Mouse (Mus musculus): Measurements from ENCODE around the gene Atf6. TPM values are rescaled to one million over a fixed set of nuclear protein-coding genes. Genes with fewer than 3 reads are reported as not detected.

Gene Atf6
- polyA plus RNA-seq, 1 experiment: not detected

GRCm38 (mm10) chr1:170857369-170857768 is 10.2 kb downstream of the Atf6 start:
- no peak for TF ChIP-seq CTCF (IDR thresholded peaks at IDR 0.05; ENCODE audit: insufficient read depth, low read depth, low read length)
- no peak for TF ChIP-seq POLR2A (IDR thresholded peaks at IDR 0.05; ENCODE audit: insufficient read depth, low read depth, low read length)
- H3K4me3 ChIP-seq (ENCODE audit: insufficient read depth, low read depth, low read length): no peak overlapping the region
- no peak overlapping the region for H3K27ac ChIP-seq (ENCODE audit: insufficient read depth, low read depth, low read length)
- 86% methylated on average over 2 of the region's 2 CpGs for WGBS
- no peaks in the 10 kb centered on the region for H3K4me1 ChIP-seq (ENCODE audit: control insufficient read depth, insufficient read depth, low read length)

GRCm38 (mm10) chr1:170855056-170855760 is 12.4 kb downstream of the Atf6 start:
- Histone ChIP-seq H3K4me3 (ENCODE audit: insufficient read depth, low read depth, low read length) (no peak overlapping the region), H3K4me1 (ENCODE audit: control insufficient read depth, insufficient read depth, low read length) (0 out of 2 replicates have a peak, but pooled peaks cover under 1% of the 10 kb centered on the region), H3K27ac (ENCODE audit: insufficient read depth, low read depth, low read length) (no peak overlapping the region)
- TF ChIP-seq CTCF (IDR thresholded peaks at IDR 0.05; ENCODE audit: insufficient read depth, low read depth, low read length): no peak
- 87% methylated on average over 13 of the region's 13 CpGs for WGBS

GRCm38 (mm10) chr1:170853604-170854003 is 14.0 kb downstream of the Atf6 start:
- Histone ChIP-seq H3K4me1 (ENCODE audit: control insufficient read depth, insufficient read depth, low read length) (0 out of 2 replicates have a peak, but pooled peaks cover 2% of the 10 kb centered on the region), H3K4me3 (ENCODE audit: insufficient read depth, low read depth, low read length) (no peak overlapping the region), H3K27ac (ENCODE audit: insufficient read depth, low read depth, low read length) (no peak overlapping the region)
- 97% methylated on average over 3 of the region's 3 CpGs for WGBS
- no peak for TF ChIP-seq CTCF (IDR thresholded peaks at IDR 0.05; ENCODE audit: insufficient read depth, low read depth, low read length)
- no peak for TF ChIP-seq POLR2A (IDR thresholded peaks at IDR 0.05; ENCODE audit: insufficient read depth, low read depth, low read length)

- 96% methylated on average over 23 of the region's 23 CpGs for WGBS
- no peak overlapping the region for H3K4me3 ChIP-seq (ENCODE audit: insufficient read depth, low read depth, low read length)
- 0 out of 2 replicates have a peak, but pooled peaks cover 2% of the 10 kb centered on the region for H3K4me1 ChIP-seq (ENCODE audit: control insufficient read depth, insufficient read depth, low read length)
- H3K27ac ChIP-seq (ENCODE audit: insufficient read depth, low read depth, low read length): no peak overlapping the region
- TF ChIP-seq CTCF (IDR thresholded peaks at IDR 0.05; ENCODE audit: insufficient read depth, low read depth, low read length): no peak
- no peak for TF ChIP-seq POLR2A (IDR thresholded peaks at IDR 0.05; ENCODE audit: insufficient read depth, low read depth, low read length)
These were observed 16.6 kb downstream of the Atf6 start for GRCm38 (mm10) chr1:170850637-170851624.

GRCm38 (mm10) chr1:170850007-170850406 is 17.6 kb downstream of the Atf6 start:
- TF ChIP-seq CTCF (IDR thresholded peaks at IDR 0.05; ENCODE audit: insufficient read depth, low read depth, low read length): no peak
- no peak for TF ChIP-seq POLR2A (IDR thresholded peaks at IDR 0.05; ENCODE audit: insufficient read depth, low read depth, low read length)
- no peak overlapping the region for H3K27ac ChIP-seq (ENCODE audit: insufficient read depth, low read depth, low read length)
- WGBS: 87% methylated on average over 2 of the region's 2 CpGs
- H3K4me3 ChIP-seq (ENCODE audit: insufficient read depth, low read depth, low read length): no peak overlapping the region
- 0 out of 2 replicates have a peak, but pooled peaks cover 2% of the 10 kb centered on the region for H3K4me1 ChIP-seq (ENCODE audit: control insufficient read depth, insufficient read depth, low read length)

- WGBS: 70% methylated on average over 10 of the region's 10 CpGs
- Histone ChIP-seq H3K4me3 (ENCODE audit: insufficient read depth, low read depth, low read length) (no peak overlapping the region), H3K27ac (ENCODE audit: insufficient read depth, low read depth, low read length) (no peak overlapping the region), H3K4me1 (ENCODE audit: control insufficient read depth, insufficient read depth, low read length) (peaks cover 5% of the 10 kb centered on the region; the same call in 1 of the 2 replicates)
- TF ChIP-seq CTCF (IDR thresholded peaks at IDR 0.05; ENCODE audit: insufficient read depth, low read depth, low read length): no peak
- no peak for TF ChIP-seq POLR2A (IDR thresholded peaks at IDR 0.05; ENCODE audit: insufficient read depth, low read depth, low read length)
These were observed 21.9 kb downstream of the Atf6 start for GRCm38 (mm10) chr1:170845448-170846307.

- TF ChIP-seq CTCF (IDR thresholded peaks at IDR 0.05; ENCODE audit: insufficient read depth, low read depth, low read length) (no peak), POLR2A (IDR thresholded peaks at IDR 0.05; ENCODE audit: insufficient read depth, low read depth, low read length) (no peak)
- H3K4me1 ChIP-seq (ENCODE audit: control insufficient read depth, insufficient read depth, low read length): peaks cover 2% of the 10 kb centered on the region; the same call in 1 of the 2 replicates
- H3K4me3 ChIP-seq (ENCODE audit: insufficient read depth, low read depth, low read length): no peak overlapping the region
- no peak overlapping the region for H3K27ac ChIP-seq (ENCODE audit: insufficient read depth, low read depth, low read length)
- 66% methylated on average over 8 of the region's 8 CpGs for WGBS
These were observed 23.2 kb downstream of the Atf6 start for GRCm38 (mm10) chr1:170844380-170844779.

GRCm38 (mm10) chr1:170839685-170840084 is 27.9 kb downstream of the Atf6 start:
- H3K4me3 ChIP-seq (ENCODE audit: insufficient read depth, low read depth, low read length): no peak overlapping the region
- H3K27ac ChIP-seq (ENCODE audit: insufficient read depth, low read depth, low read length): no peak overlapping the region
- H3K4me1 ChIP-seq (ENCODE audit: control insufficient read depth, insufficient read depth, low read length): peaks cover 2% of the 10 kb centered on the region; the same call in 1 of the 2 replicates
- TF ChIP-seq CTCF (IDR thresholded peaks at IDR 0.05; ENCODE audit: insufficient read depth, low read depth, low read length) (no peak), POLR2A (IDR thresholded peaks at IDR 0.05; ENCODE audit: insufficient read depth, low read depth, low read length) (no peak)

All from olfactory bulb, adult 2 months (tissue).